Mouse (Mus musculus) left cerebral cortex, adult 2 months (tissue): ENCODE measurements at regions not wholly inside any gene's neighbourhood (a gene's known extent, or its start where the extent isn't known, plus 50 kb on each side); places are given as distances from the start of the nearest gene placed in this dataset.
"Not testable (repeated sequence)": the region's sequence is repeated elsewhere in the genome, so short reads cannot be mapped to it uniquely, and the experiment has no call there.

ENCODE experiments used
- DNase-seq, 2 experiments: peaks; one replicate each; pipeline ENCODE4 v3.0.0; 2021 to 2022; ENCODE audit warnings: low spot score in 2 of 2, mixed read lengths in 1 of 2; ENCODE audit errors: extremely low spot score in 1 of 2
- H3K27ac ChIP-seq: fragments of 200-600 bp; 2 replicates; pipeline ENCODE4 v1.8.1; 2022
- H3K4me3 ChIP-seq: fragments of 200-600 bp; 2 replicates; pipeline ENCODE4 v1.8.1; 2022
- CTCF ChIP-seq: fragments of 200-600 bp; IDR thresholded peaks from 2 replicates; pipeline ENCODE4 v1.8.1; 2022; ENCODE audit warnings: antibody characterized with exemption, mild to moderate bottlenecking, moderate library complexity
- intact Hi-C: fragments of 180-260 bp; cut with DNase I; formaldehyde crosslinking; loops from one replicate; pipeline ENCODE4 v1.15.1; 2025

- no peak for TF ChIP-seq CTCF
- DNase-seq: no peak
- intact Hi-C loops: no loop called here
- Histone ChIP-seq H3K4me3 (no peak overlapping the region), H3K27ac (no peak overlapping the region)
Measured at GRCm38 (mm10) chr5:118477131-118478119, 83.1 kb upstream of the Med13l start.

GRCm38 (mm10) chr5:118478120-118478768, 82.2 kb upstream of the Med13l start:
- intact Hi-C loops: no loop called here
- Histone ChIP-seq H3K4me3 (no peak overlapping the region), H3K27ac (no peak overlapping the region)
- no peak for TF ChIP-seq CTCF
- DNase-seq: no peak

GRCm38 (mm10) chr5:118480000-118480399, 80.5 kb upstream of the Med13l start:
- intact Hi-C loops: no loop called here

GRCm38 (mm10) chr5:118480965-118481793, 79.3 kb upstream of the Med13l start:
- no peak for TF ChIP-seq CTCF
- intact Hi-C loops: no loop called here
- no peak for DNase-seq

More at GRCm38 (mm10) chr5:118480000-118480399, 80.5 kb upstream of the Med13l start:
- Histone ChIP-seq H3K4me3 (no peak overlapping the region), H3K27ac (no peak overlapping the region)
- TF ChIP-seq CTCF: no peak
- no peak for DNase-seq

GRCm38 (mm10) chr5:118481794-118482049, 78.8 kb upstream of the Med13l start:
- intact Hi-C loops: no loop called here
- no peak overlapping the region for H3K27ac ChIP-seq
- no peak overlapping the region for H3K4me3 ChIP-seq
- no peak for DNase-seq
- TF ChIP-seq CTCF: no peak

More at GRCm38 (mm10) chr5:118480965-118481793, 79.3 kb upstream of the Med13l start:
- H3K27ac ChIP-seq: no peak overlapping the region
- no peak overlapping the region for H3K4me3 ChIP-seq

GRCm38 (mm10) chr5:118482598-118482997, 77.9 kb upstream of the Med13l start:
- Histone ChIP-seq H3K27ac (no peak overlapping the region), H3K4me3 (no peak overlapping the region)
- no peak for DNase-seq
- TF ChIP-seq CTCF: no peak
- intact Hi-C loops: no loop called here

- intact Hi-C loops: no loop called here
- no peak overlapping the region for H3K27ac ChIP-seq
- H3K4me3 ChIP-seq: no peak overlapping the region
- no peak for DNase-seq
- no peak for TF ChIP-seq CTCF
Measured at GRCm38 (mm10) chr5:118483001-118483400, 77.5 kb upstream of the Med13l start.

- intact Hi-C loops: no loop called here
- TF ChIP-seq CTCF: no peak
- Histone ChIP-seq H3K27ac (no peak overlapping the region), H3K4me3 (no peak overlapping the region)
- DNase-seq: no peak
Measured at GRCm38 (mm10) chr5:118483532-118483931, 76.9 kb upstream of the Med13l start.

- DNase-seq: no peak
- TF ChIP-seq CTCF: no peak
- Histone ChIP-seq H3K4me3 (no peak overlapping the region), H3K27ac (no peak overlapping the region)
- intact Hi-C loops: no loop called here
Measured at GRCm38 (mm10) chr5:118485191-118485590, 75.3 kb upstream of the Med13l start.

GRCm38 (mm10) chr5:118492522-118492921, 68.0 kb upstream of the Med13l start:
- H3K27ac ChIP-seq, intact Hi-C loops, DNase-seq, H3K4me3 ChIP-seq: not testable (repeated sequence)

- Histone ChIP-seq H3K4me3 (no peak overlapping the region), H3K27ac (no peak overlapping the region)
- no peak for DNase-seq
- intact Hi-C loops: no loop called here
- no peak for TF ChIP-seq CTCF
Measured at GRCm38 (mm10) chr5:118494649-118495477, 65.6 kb upstream of the Med13l start.
